Mouse (Mus musculus) G1E (cell line): ENCODE measurements around the gene Man2a2.

Source experiments
- CTCF ChIP-seq: IDR thresholded peaks from 2 replicates; pipeline ENCODE4 v1.5.1; 2012; ENCODE audit warnings: low read depth, low read length, inconsistent platforms, mixed read lengths
- GATA1 ChIP-seq: IDR thresholded peaks from 2 replicates; pipeline ENCODE4 v1.6.1; 2012; ENCODE audit warnings: borderline replicate concordance, low read length, inconsistent platforms, mixed read lengths
- POLR2AphosphoS5 ChIP-seq: IDR thresholded peaks from 2 replicates; pipeline ENCODE4 v1.6.1; 2012; ENCODE audit warnings: low read depth, low read length, inconsistent platforms; ENCODE audit not compliant: insufficient replicate concordance
- TAL1 ChIP-seq: conservative IDR thresholded peaks from 2 replicates; pipeline ENCODE4 v1.6.1; 2012; ENCODE audit warnings: low read depth, low read length, inconsistent platforms, mixed read lengths

DNA sequence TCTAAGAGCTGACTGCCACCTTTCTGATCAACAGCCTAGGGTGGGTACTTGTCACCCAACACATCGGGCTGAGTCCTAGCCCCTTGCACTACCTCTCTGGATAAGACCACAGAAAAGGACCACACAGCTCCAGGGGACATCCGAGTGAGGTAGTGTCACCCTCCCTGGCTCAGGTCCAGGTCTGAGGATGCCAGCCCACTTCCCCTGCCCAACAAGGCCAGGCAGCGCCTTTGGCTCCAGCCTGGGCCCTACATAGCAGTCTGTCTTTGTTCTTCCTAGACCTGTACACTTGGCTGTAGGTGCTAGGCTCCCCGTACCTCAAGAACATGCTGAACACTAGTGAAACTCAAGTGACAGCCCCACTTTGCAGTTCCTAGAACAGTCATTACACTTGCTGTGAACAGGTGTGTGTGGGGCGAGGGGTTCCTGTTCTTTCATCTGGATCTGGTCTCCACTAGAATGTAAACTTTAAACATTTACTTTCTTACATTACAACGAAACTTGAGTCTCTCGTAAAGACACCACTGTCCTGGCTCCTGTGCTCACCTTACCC is 43.2 kb upstream of the Man2a2 start:
- TF ChIP-seq CTCF: no peak
- TF ChIP-seq GATA1: no peak
- no peak for TF ChIP-seq TAL1
- no peak for TF ChIP-seq POLR2AphosphoS5
